Mouse (Mus musculus): ENCODE data around the gene Gm48551. TPM values are rescaled to one million over a fixed set of nuclear protein-coding genes. Genes with fewer than 3 reads are reported as not detected.
A peak's percentile ranks its signal among the peaks of the same experiment; 100 is the strongest.

Gene Gm48551
- polyA plus RNA-seq, 1 experiment, result 5.8 TPM

- Histone ChIP-seq H3K4me3 (ENCODE audit: insufficient read depth, low read length) (peak overlapping the region; percentile 98; the same call in 1 of the 2 replicates), H3K27ac (ENCODE audit: insufficient read depth, low read length) (no peak overlapping the region), H3K4me1 (ENCODE audit: control insufficient read depth, insufficient read depth, low read length) (peaks cover 2% of the 10 kb centered on the region; the same call in 1 of the 2 replicates)
- TF ChIP-seq POLR2A (IDR thresholded peaks at IDR 0.05; ENCODE audit: extremely low read depth, insufficient read depth, low read length), result no peak
- no peak for TF ChIP-seq CTCF (IDR thresholded peaks at IDR 0.05; ENCODE audit: extremely low read depth, insufficient read depth, low read length)
These were observed 27.8 kb upstream of the Gm48551 start for GRCm38 (mm10) chr10:81356352-81356990.

- TF ChIP-seq CTCF (IDR thresholded peaks at IDR 0.05; ENCODE audit: extremely low read depth, insufficient read depth, low read length) (no peak), POLR2A (IDR thresholded peaks at IDR 0.05; ENCODE audit: extremely low read depth, insufficient read depth, low read length) (peak; percentile 25; the same call in 1 of the 2 replicates)
- peak within 1 kb of the TSS; percentile 98 for H3K4me3 ChIP-seq (ENCODE audit: insufficient read depth, low read length)
- no peak within 1 kb of the TSS for H3K27ac ChIP-seq (ENCODE audit: insufficient read depth, low read length)
- peaks cover 2% of the 10 kb centered on the region; the same call in 1 of the 2 replicates for H3K4me1 ChIP-seq (ENCODE audit: control insufficient read depth, insufficient read depth, low read length)
These were observed 27.0 kb upstream of the Gm48551 start, which contains the start of gene Mfsd12 for GRCm38 (mm10) chr10:81356991-81357844. Gene Mfsd12 (plus strand): TSS chr10:81357491.

GRCm38 (mm10) chr10:81358209-81358608, 26.1 kb upstream of the Gm48551 start:
- Histone ChIP-seq H3K4me3 (ENCODE audit: insufficient read depth, low read length) (peak overlapping the region; percentile 98), H3K4me1 (ENCODE audit: control insufficient read depth, insufficient read depth, low read length) (peaks cover 2% of the 10 kb centered on the region; the same call in 1 of the 2 replicates), H3K27ac (ENCODE audit: insufficient read depth, low read length) (no peak overlapping the region)
- TF ChIP-seq POLR2A (IDR thresholded peaks at IDR 0.05; ENCODE audit: extremely low read depth, insufficient read depth, low read length), result no peak
- no peak for TF ChIP-seq CTCF (IDR thresholded peaks at IDR 0.05; ENCODE audit: extremely low read depth, insufficient read depth, low read length)

- TF ChIP-seq CTCF (IDR thresholded peaks at IDR 0.05; ENCODE audit: extremely low read depth, insufficient read depth, low read length) (no peak), POLR2A (IDR thresholded peaks at IDR 0.05; ENCODE audit: extremely low read depth, insufficient read depth, low read length) (no peak)
- Histone ChIP-seq H3K4me3 (ENCODE audit: insufficient read depth, low read length) (peak overlapping the region; percentile 98; the same call in 1 of the 2 replicates), H3K4me1 (ENCODE audit: control insufficient read depth, insufficient read depth, low read length) (peaks cover 2% of the 10 kb centered on the region; the same call in 1 of the 2 replicates), H3K27ac (ENCODE audit: insufficient read depth, low read length) (no peak overlapping the region)
These were observed 25.4 kb upstream of the Gm48551 start for GRCm38 (mm10) chr10:81358841-81359240.

GRCm38 (mm10) chr10:81360721-81361120, 23.5 kb upstream of the Gm48551 start:
- H3K4me1 ChIP-seq (ENCODE audit: control insufficient read depth, insufficient read depth, low read length), result peaks cover 2% of the 10 kb centered on the region; the same call in 1 of the 2 replicates
- no peak overlapping the region for H3K27ac ChIP-seq (ENCODE audit: insufficient read depth, low read length)
- no peak for TF ChIP-seq CTCF (IDR thresholded peaks at IDR 0.05; ENCODE audit: extremely low read depth, insufficient read depth, low read length)
- TF ChIP-seq POLR2A (IDR thresholded peaks at IDR 0.05; ENCODE audit: extremely low read depth, insufficient read depth, low read length), result no peak
- H3K4me3 ChIP-seq (ENCODE audit: insufficient read depth, low read length), result no peak overlapping the region

GRCm38 (mm10) chr10:81362336-81362949, 21.8 kb upstream of the Gm48551 start:
- no peaks in the 10 kb centered on the region for H3K4me1 ChIP-seq (ENCODE audit: control insufficient read depth, insufficient read depth, low read length)
- H3K27ac ChIP-seq (ENCODE audit: insufficient read depth, low read length), result no peak overlapping the region
- H3K4me3 ChIP-seq (ENCODE audit: insufficient read depth, low read length), result no peak overlapping the region
- TF ChIP-seq POLR2A (IDR thresholded peaks at IDR 0.05; ENCODE audit: extremely low read depth, insufficient read depth, low read length), result no peak
- TF ChIP-seq CTCF (IDR thresholded peaks at IDR 0.05; ENCODE audit: extremely low read depth, insufficient read depth, low read length), result no peak

GRCm38 (mm10) chr10:81363436-81364346, 20.6 kb upstream of the Gm48551 start:
- H3K27ac ChIP-seq (ENCODE audit: insufficient read depth, low read length), result no peak overlapping the region
- no peaks in the 10 kb centered on the region for H3K4me1 ChIP-seq (ENCODE audit: control insufficient read depth, insufficient read depth, low read length)
- TF ChIP-seq CTCF (IDR thresholded peaks at IDR 0.05; ENCODE audit: extremely low read depth, insufficient read depth, low read length) (no peak), POLR2A (IDR thresholded peaks at IDR 0.05; ENCODE audit: extremely low read depth, insufficient read depth, low read length) (no peak)
- no peak overlapping the region for H3K4me3 ChIP-seq (ENCODE audit: insufficient read depth, low read length)

GRCm38 (mm10) chr10:81364666-81365065, 19.6 kb upstream of the Gm48551 start:
- H3K4me3 ChIP-seq (ENCODE audit: insufficient read depth, low read length), result no peak overlapping the region
- TF ChIP-seq CTCF (IDR thresholded peaks at IDR 0.05; ENCODE audit: extremely low read depth, insufficient read depth, low read length), result no peak
- TF ChIP-seq POLR2A (IDR thresholded peaks at IDR 0.05; ENCODE audit: extremely low read depth, insufficient read depth, low read length), result no peak
- H3K27ac ChIP-seq (ENCODE audit: insufficient read depth, low read length), result no peak overlapping the region
- no peaks in the 10 kb centered on the region for H3K4me1 ChIP-seq (ENCODE audit: control insufficient read depth, insufficient read depth, low read length)
